Mouse (Mus musculus): ENCODE measurements around the gene Clstn1.

GRCm38 (mm10) chr4:149697506-149698196, 111.4 kb downstream of the Clstn1 start:
- TF ChIP-seq EP300 (IDR thresholded peaks at IDR 0.05; ENCODE audit: insufficient read depth, low read depth, low read length) (no peak), CTCF (IDR thresholded peaks at IDR 0.05) (no peak), POLR2A (IDR thresholded peaks at IDR 0.05; ENCODE audit: insufficient read depth, low read depth, low read length) (no peak)

All from heart, adult 2 months (tissue).